Mouse (Mus musculus): ENCODE results near the gene Hcn2.

DNA sequence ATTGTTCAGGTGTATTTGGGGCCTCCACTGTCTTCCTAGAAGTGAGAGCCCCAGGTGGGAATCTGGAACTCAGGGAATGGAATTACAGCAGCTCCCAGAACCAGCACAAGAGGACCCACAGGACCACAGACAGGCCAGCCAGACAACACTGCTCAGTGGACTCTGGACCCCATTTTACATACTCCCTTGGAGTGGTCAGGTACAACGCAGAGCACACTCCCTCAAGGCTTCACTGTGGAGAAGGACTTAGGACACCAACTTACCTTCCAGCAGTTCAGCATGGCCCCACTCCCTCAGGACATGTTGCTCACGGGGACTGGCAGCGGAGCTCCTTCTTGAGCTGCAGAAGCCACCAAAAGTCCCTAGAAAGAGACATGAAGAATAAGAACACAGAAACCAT, 29.0 kb downstream of the Hcn2 start:
- no peak for TF ChIP-seq POLR2A (IDR thresholded peaks at IDR 0.05; ENCODE audit: low read depth, low read length)
- TF ChIP-seq JUN (IDR thresholded peaks at IDR 0.05; ENCODE audit: insufficient read depth, low read depth, low read length): no peak
- no peak for TF ChIP-seq MAZ (IDR thresholded peaks at IDR 0.05; ENCODE audit: low read depth, low read length)
- no peak for TF ChIP-seq USF2 (conservative IDR thresholded peaks at IDR 0.05; ENCODE audit: low read depth, low read length)

Data from CH12.LX (cell line).